Mouse (Mus musculus) adrenal gland, postnatal 36 days (tissue): ENCODE data around the gene Rbfox1. TPM values are rescaled to one million over a fixed set of nuclear protein-coding genes. Genes with fewer than 3 reads are reported as not detected.

ENCODE experiments used
- DNase-seq, 2 experiments: peaks; one replicate each; pipeline ENCODE4 v3.0.0; 2021; ENCODE audit warnings: mixed read lengths in 1 of 2
- total RNA-seq, 2 experiments: library from RNA; stranded (reverse); gene quantifications; 2 replicates each; pipeline ENCODE4 v1.2.3; 2021

Rbfox1 gene
- total RNA-seq, 2 experiments from 2014 or later, result 1.0 to 1.1 TPM

DNA sequence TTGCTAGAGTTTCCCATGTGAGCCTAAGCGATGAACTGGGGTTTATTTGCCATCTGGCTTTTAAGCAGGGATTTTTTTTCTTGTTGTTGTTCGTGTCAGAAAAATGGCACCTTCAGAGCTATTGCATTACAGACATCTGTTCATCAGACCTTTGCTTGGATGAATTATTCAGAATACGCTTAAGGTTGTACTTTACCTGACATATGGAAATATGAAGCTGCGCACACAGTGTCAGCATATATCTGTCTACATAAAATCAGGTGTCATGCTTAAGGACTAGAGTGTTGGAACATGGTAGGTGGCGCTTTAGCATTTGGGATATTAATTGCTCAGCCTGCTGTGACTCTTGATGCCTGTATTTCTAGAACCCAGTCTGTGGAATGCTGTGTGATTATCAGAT, 819.7 kb downstream of the Rbfox1 start:
- no peak for DNase-seq

DNA sequence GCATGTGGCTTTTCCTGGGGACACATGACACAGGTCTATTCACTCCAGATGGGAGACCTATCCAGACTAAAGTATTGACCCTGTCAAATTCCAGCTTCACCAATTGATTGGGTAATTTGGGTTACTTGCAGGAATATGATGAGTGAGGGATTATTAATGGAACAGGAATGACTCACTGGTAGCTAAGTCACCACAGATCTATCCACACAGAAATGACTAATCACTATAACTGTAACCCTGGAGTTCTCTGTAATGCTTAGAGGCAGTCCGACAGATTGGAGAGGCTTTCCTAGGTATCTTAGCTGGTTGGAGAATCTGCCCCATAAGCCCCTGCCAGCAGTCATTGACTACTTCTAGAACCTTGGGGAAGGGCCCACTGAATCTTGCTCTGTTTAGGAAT, 827.2 kb downstream of the Rbfox1 start:
- no peak for DNase-seq

DNA sequence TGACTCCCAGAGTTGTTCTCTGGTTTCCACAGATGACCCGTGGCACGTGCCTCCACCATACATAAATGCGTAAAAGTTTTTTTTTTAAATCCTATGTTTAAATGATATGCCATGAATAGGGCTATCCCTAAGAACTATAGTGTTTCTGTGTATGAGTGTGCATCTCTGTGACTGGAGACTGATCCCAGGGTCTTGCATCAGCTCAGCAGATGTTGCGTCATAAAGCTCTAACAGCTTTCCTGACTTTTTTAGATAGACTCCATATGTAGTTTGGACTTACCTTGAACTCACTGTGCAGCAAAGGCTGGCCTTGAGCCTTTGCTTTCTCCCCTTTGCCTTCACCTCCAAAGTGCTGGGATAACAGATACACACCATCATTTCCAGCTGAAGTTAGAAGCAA, 830.1 kb downstream of the Rbfox1 start:
- DNase-seq, result peak; percentile 3 to 22

DNA sequence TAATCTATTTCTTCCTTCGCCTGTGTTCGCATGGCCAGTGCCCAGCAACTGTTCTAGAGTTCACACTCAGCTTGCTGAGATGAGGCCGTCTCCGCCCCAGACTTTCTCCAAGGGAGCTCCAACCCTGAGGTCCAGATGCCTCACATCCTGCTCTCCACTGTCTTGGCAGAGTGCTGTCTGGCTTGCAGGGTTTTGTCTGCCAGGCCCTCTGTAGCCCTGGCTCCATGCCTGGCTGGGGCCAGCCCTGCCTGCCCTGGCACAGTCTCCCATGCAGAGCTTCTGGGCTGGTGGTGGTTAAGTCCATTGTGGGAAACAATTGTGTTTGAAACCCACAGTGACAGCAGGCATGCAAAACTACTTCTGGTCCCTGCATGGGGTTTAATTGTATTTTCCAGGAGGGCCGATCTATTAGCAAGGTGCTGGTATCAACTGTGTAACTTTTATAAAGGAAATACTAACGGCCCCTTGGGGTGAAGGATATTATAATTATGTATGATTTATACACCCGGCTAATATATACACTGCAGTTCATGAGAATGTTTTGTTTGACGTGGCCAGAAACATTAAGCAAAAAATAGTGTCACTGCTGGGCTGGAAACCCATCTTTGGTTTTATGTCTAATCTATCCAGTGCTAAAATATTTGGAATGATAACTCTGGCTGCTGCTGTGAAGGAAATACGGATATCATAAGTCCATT, 831.2 kb downstream of the Rbfox1 start:
- peak; percentile 52 to 69 for DNase-seq

DNA sequence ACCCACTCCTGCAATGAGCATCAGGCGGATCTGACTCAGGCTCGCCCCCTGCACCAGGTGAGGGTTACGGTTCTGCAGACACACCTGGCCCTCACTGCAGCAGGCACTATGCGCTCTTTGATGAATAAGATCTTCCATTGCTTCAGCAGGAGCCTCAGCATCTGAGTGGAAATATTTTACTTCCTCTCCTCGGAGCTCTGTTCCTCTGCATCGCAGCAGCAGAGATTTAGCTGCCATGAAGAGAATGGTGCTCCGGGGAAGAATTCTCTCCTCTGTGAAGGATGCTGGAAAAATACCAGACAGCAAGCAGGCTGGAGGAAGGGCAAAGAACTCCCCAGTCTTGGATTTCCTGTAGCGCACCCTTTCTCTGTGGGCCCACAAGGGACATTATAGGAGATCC, 833.9 kb downstream of the Rbfox1 start:
- no peak for DNase-seq

DNA sequence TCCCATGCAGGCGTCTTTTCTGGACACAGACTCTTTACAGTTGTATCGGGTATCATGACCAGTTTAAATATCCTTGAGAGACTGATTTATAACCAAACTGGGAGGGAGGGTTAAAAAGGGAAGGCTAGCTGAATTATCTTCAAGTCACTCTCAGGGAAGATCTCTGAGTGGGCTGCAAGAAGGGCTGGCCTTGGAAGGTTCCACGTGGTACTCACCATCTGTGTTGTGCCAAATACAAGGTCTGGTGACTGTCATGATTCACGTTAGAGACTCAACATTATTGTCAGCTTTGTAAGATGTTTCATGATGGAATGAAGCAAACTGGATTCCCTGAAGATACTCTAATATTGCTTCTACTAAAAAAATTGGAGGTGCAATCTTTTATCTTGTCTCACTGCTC, 847.5 kb downstream of the Rbfox1 start:
- peak; percentile 33 to 49 for DNase-seq

DNA sequence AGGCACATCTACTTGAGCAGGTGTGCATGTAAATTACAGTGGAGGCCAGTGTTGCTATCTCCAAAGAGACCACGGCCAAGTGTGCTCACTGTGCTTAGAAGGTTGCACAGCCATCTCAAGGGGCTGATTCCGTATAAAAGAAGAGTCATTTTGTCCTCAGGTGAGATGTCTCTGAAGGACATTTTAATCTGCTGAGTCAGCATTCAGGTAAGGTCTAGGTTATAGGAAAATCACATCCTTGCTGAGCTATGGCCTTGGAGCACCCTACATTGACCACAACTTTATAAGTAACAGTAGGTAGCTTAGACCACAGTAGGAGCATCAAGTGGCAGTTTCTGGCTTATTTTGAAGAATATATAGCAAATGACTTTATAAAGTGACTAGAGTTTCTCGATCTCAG, 848.3 kb downstream of the Rbfox1 start:
- DNase-seq, result no peak

DNA sequence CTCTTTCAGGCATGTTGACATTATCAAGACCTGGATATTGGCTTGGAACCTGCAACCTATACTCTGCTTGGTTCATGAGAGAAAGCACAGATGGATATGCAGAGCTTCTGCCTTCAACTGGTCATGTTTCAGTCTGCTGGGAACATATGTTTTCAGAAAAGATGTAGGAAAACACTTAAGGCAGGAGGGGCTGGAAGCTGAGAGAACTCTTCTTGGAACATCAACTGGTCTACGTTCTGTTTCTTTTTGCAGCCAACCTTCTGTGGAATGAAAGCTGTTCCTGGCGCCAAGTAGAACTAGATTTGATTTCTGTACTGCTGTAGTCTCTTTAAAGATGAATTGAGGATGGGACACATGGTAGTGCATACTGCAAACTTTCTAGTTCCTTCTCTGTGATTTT, 851.4 kb downstream of the Rbfox1 start:
- no peak for DNase-seq

DNA sequence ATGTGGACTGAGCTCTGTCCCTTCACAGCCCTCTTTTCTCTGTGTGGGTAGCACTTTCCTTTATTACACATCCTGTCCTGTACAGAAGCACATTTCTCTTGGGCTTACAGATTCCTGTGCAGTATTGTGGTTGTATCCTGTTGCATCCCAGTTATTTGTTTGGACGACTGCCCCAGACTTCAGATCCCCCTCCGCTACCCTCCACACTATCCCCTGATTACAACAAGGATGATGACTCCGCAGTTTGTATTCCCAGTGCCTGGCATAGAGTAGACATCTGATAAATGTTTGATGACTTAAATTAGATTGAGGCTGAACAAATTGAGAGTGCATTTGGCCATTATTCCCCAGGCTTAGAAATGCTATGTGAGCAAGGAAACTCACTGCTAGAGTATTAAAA, 851.8 kb downstream of the Rbfox1 start:
- no peak for DNase-seq

DNA sequence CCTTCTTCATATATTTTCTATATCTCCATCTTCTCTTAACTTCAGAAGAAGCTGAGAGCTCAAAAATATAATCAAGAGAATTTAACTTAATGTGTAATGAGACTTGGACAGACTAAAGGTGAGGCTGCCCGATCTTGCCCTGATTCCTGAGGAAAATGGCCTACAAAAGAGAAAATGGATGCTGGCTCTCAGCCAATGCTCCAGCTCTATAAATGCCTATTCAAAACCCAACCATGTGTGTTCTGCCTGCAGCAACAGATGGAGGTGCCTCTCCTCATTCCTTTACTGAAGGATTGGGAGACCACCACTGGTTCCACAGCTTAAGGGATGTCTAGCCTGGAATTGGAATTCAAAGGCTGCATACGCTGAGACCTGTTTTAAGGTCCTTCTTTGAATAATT, 861.0 kb downstream of the Rbfox1 start:
- no peak for DNase-seq

DNA sequence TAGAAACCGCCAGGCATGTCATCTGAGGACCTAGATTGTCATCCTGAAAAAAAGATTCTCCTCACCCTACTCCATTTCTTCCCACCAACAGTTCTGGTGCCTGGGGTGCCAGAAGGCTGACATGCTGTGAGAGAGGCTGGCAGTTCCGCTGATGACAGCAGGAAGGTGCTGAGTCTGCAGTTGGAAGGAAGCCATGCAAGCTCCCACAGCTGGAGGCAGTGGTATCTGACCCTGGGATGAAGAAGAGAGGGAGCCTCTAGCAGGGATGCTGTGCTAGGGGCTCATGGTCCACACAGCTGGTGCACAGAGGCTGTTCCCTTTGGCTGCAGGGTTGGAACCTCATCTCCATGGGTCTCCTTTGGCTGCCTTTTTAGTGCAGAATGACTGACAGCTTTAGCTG, 865.3 kb downstream of the Rbfox1 start:
- no peak for DNase-seq

DNA sequence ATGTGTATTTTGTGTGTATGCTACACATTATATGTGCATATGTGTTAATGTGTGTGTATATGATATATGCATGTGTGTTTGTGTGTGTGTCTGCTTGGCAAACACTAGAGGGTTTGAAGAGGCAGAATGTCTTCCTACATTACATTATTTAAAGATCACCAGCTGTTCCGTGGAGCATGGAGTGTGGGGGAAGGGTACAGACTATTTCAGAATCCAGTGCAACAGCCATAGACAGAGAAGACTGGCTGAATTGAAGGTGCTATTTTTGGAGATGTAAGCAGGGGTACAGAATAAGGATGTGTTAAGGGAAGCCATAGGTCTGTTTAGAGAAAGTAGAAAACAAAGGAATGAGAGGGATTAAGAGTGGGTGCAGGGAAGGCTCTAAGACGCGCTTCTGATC, 869.7 kb downstream of the Rbfox1 start:
- DNase-seq, result no peak

DNA sequence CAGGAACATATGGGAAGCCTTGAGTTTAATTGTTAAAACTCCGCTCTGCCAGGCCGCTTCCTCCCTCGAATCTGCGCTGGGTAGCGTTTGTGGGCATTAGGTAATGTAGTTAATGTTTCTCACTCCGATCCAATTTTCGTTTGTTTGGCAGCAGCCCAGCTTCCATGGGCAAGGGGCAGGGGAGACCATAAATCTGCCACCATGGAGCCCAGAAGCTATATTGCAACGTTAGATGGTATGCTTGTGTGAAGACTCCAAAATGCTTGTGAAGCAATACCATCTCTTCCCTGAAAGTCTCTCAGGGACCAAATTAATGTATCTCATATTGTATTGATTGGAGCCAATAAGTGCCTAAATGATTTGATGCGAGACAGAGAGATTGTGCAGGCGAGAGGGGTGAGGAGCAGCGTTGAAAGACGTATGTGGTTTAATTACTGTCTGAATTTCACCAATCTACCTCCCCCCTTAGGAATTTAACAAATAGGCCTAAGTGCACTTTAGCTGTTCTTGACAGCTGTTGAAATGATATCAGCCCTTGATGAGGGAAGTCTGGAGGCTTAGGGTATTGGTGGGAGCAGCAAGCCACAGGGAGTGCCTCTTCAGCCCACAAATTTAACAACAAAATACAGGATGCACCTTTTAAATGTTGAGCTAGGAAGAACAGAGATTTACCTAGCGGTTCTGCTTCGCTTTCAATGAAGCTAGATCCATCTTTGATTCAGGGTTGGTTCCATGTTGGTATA, 884.5 kb downstream of the Rbfox1 start:
- DNase-seq, result no peak

DNA sequence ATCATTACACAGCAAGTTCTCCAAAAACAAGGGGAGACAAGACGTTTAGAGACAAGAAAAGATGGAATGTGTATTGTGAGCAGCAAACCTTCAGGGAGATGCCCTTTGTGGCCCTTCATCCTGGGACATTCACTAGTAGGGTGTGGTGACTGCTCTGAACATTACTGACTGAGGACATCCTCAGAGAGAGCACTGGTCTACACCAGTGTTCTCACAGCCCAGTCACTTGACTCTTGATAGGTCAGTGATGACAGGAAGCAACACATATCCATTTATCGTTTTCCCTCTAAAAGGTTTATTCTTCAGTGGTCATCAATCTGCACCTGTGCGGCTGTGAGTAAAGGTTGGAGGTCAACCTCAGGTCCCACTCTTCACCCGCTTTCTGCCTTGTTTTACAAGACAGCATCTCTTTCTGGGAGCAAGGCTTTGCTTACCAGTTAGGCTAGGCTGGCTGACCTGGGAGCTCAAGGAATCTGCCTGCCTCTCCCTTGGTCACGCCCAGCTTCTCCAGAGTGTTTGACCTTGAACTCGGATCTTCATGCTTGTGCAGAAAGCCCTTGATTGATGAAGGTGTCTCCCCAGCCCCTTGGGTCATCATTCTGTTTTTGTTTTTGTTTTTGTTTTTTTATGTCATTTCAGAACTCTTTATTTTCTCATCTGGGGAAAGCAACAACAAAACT, 892.5 kb downstream of the Rbfox1 start:
- no peak for DNase-seq

DNA sequence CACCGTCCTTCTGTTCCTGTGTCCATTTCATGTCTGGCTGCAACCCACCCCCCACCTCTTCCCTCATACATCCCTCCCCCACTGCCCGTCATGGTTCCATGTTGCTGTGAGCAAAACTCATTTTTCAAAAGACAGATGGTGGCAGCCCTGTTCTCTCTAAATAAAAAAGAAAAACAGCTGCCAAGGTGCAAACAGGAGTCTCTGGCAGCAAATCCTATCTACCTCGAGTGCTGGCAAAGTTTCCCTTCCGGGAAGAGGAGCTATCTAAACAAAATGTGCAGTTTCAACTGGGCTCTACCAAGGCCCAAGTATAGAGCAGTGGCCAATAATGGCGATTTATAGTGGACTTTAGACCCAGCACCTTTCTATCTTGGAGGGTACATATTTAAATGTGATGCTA, 899.0 kb downstream of the Rbfox1 start:
- no peak for DNase-seq

DNA sequence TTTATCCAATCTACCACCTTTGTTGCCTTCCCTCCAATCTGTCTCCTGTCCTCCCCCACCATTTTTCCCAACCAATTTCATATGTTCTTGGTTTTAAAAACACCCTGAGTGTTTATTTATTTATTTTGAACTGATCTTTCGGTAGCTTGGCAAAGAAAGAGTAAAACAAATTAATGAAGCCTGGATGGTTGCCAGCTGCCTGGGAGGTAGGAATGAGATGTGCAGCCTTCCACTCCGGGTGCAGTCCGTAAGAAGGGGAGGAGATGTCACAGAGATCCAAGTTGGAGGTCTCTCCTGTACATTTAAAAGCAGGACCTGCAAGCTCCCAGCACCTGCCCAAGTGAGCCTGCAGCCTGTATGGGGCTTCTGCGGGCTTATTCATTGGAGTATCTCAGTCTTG, 899.9 kb downstream of the Rbfox1 start:
- DNase-seq, result peak in 1 of 2 experiments; percentile 8

DNA sequence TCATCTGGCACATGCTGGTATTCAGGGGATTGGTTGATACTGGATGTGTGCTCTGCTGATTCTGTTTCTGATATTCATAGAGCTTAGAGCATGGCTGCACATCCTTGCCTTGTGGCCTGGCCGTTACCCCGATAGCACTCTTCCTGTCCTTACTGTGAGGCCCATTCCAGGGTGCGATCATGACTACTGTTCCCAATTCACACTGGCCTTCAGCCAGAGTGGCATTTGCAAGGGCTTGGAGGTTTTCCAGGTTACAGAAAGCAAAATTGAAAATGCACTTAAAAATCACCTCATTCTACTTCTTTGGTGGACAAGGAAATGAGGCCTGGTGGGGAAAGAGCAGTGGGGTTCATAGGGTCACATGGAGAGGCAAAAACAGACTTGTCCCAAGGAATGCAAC, 906.1 kb downstream of the Rbfox1 start:
- DNase-seq, result peak; percentile 22 to 28

DNA sequence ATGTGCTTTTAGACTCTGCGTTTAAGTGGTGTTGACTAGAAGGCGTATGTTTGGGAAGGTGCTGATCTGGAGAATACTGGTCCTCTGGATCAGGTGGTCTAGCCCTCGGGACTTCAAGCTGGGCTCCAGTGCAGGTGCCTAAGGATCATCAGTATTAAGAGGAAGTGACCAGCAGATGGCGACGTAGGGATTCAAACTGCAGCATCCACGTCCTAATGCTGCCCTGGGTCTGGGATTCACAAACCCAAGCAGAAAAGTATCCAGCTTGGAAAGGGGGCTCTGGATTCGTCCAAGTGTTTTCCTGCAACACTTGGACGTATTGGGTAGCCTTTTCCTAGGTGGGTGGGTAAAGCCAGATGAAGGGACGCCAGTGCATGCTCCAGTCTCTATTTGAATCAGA, 906.5 kb downstream of the Rbfox1 start:
- DNase-seq, result peak; percentile 48 to 71

DNA sequence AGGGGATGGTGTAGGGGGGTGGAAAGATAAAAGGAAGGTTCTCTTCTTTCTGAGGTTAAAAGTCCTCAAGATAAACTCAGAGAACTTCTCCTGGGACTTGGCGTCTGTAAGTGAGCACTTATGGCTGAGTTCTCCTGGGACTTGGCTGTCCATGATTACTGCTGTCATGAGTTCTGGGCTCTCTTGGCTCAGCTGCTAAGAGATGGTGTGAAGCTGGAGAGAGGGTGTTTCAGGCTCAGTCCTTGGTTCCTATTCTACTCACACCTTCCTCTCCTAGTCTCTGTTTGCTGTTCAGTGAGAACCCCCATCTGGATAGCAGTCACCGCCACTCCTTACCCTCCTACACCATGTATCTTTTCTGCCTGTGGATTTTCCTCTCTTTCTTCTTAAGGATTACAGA, 921.1 kb downstream of the Rbfox1 start:
- no peak for DNase-seq

DNA sequence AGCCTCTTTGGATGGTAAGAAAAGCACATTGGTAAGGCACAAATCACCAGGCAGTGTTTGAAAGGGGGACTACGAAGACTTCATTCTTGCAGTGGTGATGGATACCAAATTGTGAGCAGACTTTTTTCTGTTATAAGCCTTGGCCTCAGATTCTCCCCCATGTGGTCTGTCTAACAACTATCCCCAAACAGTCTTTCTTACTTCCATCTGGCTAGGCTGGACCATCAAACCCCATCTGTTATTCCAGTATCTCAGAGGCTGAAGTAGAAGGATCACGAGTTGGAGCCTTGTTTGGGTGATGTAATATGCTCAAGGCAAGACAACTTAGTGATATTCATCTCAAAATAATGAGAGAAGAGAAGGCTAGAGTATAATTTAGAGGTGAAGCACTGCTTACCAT, 922.7 kb downstream of the Rbfox1 start:
- no peak for DNase-seq

DNA sequence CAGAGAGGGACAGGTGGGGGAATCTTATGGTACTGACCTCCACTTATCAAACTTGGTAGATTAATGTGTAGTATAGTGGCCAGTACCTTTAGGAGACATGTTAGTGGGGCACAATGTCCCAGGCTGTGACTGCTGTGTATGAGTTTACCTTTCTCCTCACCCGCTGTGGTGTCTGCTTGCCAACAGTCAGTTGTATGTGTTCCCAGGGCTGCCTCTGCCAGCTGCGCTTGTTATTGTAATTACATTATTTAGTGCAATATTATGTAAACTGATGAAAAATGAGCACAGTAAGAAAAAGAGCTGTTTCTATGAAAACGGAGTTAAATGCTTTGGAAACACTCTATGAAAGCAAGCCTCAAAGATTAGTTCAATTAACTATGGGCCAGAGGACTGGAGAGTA, 928.7 kb downstream of the Rbfox1 start:
- no peak for DNase-seq

DNA sequence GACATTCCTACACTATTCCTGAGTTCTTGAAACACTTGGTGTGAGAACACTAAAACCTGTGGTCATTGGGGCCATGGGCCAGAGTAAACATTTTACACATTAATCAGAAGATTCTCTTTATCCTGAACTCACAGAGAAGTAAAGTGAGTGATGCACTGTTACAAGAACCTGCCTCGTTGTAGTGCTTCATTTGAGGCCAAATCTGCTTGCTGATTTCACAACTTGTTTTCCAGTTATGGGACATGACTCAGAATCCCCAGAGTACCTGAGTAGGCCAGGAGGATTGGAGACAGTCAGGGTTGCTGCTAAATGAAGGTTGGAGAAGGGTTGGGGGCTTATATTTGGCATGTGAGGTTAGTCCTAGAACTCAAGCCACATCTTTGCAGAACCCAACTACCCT, 936.6 kb downstream of the Rbfox1 start:
- DNase-seq, result no peak

DNA sequence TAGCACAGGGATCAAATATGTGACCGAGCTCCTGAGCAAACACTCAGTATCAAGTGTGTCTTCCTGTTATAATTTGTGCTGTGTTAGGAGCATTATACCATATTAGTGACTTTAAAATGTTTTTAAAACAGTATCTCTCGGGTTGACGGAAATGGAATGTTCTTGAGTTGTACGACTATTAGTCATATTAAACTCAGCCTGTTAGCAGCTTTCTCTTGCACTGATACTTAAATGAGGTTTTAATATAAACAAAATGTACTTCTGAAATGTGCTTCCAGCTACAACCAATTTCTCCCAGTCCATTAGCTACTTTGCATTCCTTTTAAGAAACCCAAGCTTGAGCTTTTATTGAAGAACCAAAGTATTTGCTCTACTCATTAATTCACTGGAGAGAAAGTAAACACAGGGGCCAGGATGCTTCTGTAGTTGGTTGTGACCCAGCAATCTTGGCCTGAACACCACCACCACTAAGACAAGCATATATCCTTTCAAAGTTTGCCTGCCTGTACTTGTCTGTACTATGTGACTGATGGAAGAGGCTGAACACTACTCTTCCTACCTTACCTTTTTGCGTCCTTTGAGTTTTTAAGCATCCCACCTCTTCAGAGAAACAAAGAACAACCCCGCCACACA, 944.9 kb downstream of the Rbfox1 start:
- no peak for DNase-seq
